Mouse (Mus musculus): ENCODE data around the gene Map3k7cl.

The Map3k7cl gene

DNA sequence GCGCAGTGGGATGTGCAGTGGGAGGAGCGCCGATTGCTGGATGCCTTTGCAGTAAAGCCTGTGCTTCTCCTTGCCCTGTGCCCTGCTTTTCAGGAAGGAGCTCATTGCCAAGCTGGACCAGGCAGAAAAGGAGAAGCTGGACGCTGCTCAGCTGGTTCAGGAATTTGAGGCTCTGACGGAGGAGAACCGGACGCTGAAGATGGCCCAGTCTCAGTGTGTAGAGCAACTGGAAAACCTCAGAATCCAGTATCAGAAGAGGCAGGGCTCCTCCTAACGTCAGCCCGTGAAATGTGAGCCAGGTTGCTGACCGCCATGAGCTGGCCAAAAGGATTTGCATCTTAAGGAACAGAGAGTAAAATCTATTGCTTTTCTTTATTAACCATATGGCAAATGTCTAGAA is 41.0 kb downstream of the Map3k7cl start:
- DNase-seq: no peak

DNA sequence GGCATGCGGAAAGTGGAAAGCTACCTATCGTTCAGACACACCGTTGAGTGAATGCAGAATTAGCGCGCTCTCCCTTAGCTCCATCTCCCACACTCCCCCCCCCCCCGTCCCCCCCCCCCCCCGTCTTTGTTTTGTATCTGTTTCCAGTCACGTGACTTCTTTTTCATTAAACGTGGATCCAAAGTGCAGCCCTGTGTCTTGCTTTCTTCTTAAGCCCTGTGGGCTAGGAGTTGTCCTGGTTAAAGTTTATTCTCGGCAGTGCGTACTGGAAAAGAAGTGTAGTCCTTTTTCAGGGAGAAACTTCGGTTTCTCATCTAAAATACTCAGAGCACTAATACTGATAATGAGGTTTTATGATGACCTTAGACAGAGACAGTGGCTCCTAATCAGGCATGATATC is 42.0 kb downstream of the Map3k7cl start:
- DNase-seq: peak; percentile 30

DNA sequence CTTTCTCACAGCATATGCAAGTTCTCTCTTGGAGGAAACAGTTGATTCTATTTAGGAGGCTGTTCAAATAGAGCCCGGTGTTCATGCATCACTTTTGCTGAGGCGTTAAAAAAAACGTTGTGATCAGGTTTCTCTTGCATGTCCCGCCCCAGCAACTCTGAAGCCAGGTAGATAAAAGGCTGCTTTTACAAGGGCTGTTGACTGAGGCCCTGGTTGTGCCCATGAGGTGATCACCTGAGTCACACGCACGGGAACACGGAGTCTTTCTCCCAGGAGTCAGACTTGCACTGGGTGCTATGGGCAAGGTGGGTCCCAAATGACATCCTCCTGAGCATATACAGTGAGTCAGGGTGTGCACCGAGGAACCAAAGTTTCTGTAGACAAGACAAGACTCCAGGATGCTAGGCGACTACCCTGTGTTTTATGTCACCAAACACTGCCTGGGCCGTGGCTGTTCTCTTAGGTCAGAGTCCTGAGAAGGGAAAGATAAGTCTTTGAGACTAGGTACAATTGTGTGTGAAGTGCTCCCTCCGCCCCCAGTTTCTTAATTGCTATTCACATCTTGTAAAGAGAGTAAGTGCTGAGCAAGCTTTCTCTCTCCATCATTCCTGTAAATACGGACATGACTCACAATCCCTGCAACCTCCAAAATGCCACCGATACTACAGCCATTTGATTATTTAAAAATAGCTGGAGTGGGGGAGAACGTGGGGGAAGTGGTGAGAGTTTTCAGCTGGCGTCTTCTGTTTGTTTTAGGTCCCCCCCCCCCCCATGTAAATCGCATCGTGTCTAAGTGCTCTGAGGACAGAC is 49.8 kb downstream of the Map3k7cl start:
- no peak for DNase-seq

- DNase-seq: no peak
These were observed 50.9 kb downstream of the Map3k7cl start for GRCm38 (mm10) chr16:87604002-87604401.

DNA sequence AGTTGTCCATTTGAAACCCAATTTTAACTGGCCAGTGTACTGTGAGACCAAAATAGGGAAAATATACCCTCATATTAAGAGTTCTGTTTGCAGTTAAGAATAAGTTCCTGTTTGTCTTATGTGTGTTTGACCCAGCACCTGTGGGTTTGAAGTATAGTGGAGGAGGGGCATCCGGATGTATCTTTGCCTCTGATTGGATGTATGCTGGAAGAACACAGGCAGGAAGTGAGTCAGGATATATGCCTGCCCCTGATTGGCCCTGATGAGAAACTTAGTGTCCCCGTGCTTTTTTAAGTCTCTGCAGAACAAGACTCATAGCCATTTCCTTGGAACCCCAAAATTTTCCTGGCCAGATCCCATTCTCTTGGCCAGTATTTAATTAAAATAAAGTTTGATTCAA is 51.8 kb downstream of the Map3k7cl start:
- DNase-seq: no peak

DNA sequence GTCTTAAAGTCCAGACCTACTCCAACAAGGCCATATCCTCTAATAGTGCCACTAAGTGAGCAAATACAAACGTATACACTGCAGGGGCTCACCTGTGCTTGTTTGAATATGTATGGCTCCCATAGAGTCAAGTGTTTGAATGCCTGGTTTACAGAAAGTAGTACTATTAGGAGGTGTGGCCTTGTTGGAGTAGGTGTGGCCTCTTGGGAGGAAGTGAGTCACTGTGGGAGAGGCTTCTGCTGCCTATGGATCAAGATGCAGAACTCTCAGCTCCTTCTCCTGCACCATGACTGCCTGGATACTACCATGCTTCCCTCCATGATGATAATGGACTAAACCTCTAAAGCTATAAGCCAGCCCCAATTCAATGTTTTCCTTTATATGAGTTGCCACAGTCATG is 54.3 kb downstream of the Map3k7cl start:
- no peak for DNase-seq

DNA sequence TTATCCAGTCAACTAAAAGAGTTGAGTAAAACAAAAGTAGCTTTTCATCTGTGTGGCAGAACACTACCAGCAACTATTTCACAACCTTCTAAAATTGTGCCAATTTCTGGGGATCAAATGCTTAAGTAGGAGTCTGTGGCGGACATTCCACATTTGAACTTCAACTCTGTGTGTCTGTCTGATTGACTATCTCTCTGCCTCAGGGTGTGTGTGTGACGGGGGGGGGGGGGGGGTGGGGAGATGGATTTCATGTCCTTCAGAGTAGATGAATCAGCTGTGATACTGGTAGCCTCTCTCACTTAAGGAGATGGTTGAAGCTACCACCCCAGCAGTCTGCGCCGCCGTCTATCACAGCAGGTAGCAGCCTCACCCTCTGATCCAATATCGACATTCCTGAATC is 54.8 kb downstream of the Map3k7cl start:
- no peak for DNase-seq

- DNase-seq: no peak
These were observed 57.0 kb downstream of the Map3k7cl start for GRCm38 (mm10) chr16:87610142-87610541.

GRCm38 (mm10) chr16:87610556-87611295 is 57.6 kb downstream of the Map3k7cl start:
- no peak for DNase-seq

GRCm38 (mm10) chr16:87611420-87611819 is 58.3 kb downstream of the Map3k7cl start:
- no peak for DNase-seq

DNA sequence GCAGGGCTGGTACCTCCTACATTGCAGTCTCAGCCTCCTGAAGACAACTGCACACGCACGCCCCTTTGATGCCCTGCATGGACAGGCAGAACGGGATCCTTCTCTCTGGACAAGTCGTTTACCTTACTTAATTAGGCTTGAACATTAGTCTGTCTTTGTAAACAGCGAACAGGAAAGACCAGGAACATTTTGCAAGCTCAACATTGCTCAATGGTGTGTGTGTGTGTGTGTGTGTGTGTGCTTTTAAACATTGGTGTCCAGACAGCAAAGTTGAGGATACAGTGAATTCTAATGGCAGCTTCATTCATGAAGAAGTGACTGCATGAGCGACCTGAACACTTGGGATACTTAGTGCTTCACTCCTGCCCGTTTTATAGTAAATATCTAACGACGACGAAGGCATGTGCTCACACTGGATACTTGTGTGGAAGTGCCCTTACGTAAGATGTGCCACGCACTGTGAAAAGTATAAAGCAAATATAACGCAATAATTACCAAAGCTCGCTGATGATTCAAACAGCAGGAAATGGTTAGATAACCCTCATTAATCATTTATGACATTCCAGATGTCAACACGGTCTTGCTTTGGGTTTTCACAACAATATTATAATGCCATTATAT is 59.2 kb downstream of the Map3k7cl start:
- no peak for DNase-seq

GRCm38 (mm10) chr16:87617377-87617776 is 64.2 kb downstream of the Map3k7cl start:
- no peak for DNase-seq

DNA sequence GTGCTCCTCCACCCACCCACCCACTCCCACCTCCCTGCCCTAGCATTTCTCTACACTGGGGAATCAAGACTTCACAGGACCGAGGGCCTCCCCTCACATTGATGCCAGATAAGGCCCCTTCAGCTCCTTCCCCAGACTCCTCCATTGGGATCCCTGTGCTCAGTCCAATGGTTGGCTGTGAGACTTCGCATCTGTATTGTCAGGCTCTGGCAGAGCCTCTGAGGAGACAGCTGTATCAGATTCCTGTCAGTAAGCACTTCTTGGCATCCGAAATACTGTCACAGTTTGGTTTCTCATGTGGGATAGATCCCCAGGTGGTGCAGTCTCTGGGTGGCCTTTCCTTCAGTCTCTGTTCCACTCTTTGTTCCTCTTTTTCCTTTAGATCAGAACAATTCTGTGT is 68.1 kb downstream of the Map3k7cl start:
- no peak for DNase-seq

DNA sequence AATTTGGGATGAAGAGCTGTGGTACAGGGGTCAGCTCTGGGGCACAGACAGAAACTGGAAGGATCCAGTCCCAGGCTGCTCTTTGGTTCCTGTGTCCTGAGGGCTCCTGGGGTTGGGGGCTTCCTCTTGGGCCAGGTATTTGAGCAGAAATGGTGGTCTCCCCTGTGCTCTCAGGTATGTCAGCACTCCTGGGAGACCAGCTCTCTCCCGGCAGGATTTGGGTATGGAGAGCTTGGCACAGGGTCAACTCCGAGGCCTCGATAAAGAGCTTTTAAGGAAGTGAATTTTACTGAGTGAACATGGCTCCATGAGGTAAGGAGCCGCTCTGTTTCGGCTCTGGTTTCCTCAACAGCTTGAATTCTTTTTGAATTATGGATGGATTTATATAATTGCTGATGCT is 70.8 kb downstream of the Map3k7cl start:
- DNase-seq: no peak

DNA sequence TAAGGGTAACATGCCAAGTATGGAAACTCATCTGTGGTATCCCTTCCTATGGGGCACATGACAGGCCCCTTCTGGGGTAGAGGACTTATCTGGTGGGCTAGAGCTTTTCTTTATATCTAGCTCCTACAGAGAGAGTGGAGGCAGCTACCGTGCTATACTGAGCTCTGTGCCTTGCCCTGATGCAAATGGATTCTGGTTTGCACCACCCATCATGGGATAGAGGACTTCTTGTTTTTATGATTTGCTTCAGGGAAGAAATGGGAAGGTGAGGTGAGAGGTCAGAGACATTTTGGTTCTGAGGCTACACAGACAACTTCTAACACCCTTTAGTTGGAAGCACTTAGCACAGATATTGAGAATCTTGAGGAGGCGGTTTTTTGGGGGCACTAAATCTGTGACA is 71.8 kb downstream of the Map3k7cl start:
- no peak for DNase-seq

- no peak for DNase-seq
These were observed 72.2 kb downstream of the Map3k7cl start for GRCm38 (mm10) chr16:87625341-87625740.

- DNase-seq: no peak
These were observed 72.7 kb downstream of the Map3k7cl start for GRCm38 (mm10) chr16:87625816-87626215.

- DNase-seq: no peak
These were observed 73.6 kb downstream of the Map3k7cl start for GRCm38 (mm10) chr16:87626696-87627095.

DNA sequence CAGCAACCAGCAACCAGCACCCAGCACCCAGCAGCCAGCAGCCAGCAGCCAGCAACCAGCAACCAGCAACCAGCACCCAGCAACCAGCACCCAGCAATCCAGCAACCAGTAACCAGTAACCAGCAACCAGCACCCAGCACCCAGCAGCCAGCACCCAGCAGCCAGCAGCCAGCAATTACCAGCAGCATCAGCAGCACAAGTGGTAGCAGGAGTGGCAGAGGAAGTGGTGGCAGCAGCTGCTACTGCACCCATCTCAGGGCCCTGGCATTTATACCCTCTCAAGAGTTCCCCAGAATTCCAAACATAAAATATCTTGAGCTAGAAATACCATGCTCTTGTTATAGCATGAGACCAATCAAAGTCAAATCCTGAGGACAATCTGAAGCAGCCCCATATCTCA is 81.6 kb downstream of the Map3k7cl start:
- DNase-seq: no peak

GRCm38 (mm10) chr16:87635213-87635755 is 82.2 kb downstream of the Map3k7cl start:
- DNase-seq: no peak

DNA sequence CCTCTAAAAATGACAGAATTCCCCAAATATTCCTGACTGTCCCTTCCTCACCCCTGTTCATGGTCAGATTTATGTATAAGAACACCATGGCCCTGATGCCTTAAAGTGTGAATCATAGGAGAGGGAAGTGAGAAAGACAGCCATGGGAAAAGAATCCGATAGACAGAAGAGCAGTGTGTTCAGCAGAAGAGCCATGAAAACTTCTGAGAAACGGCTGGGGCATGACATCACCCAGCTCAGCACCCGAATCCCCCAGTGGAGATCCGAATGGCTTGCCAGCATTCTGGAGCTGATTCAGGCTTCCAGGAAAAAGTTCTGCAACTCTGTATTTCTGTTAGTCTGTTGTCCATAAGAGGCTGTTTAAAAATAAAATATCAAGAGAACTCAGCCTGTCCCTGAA is 82.7 kb downstream of the Map3k7cl start:
- peak; percentile 47 for DNase-seq

DNA sequence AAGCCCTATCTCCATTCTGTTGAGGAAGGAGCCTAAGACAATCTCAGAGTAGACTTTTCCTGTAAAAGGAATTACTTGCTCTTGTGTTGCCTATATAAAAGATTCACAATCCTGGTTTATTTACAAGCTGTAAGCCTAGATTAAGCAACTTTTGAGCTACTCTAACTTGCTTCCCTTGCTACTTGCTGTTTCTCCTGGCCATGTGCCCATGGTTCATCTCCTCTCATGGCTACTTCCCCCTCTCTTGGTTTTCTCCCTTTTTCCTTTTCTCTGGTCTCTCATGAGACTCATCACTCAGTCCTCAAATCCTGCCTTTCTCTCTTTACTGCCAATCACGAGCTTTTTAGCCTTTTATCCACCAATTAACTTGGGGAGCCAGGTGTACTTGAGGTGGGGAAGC is 85.0 kb downstream of the Map3k7cl start:
- DNase-seq: peak; percentile 21

- DNase-seq: no peak
These were observed 89.1 kb downstream of the Map3k7cl start for GRCm38 (mm10) chr16:87642234-87642633.
